Mouse (Mus musculus) cerebellum, postnatal 10 days (tissue): Measurements from ENCODE around the gene Npw.

Experiments used
- DNase-seq, 2 experiments: peaks; one replicate each; pipeline ENCODE4 v3.0.0; 2021; ENCODE audit warnings: mixed read lengths in 2 of 2

Npw gene

DNA sequence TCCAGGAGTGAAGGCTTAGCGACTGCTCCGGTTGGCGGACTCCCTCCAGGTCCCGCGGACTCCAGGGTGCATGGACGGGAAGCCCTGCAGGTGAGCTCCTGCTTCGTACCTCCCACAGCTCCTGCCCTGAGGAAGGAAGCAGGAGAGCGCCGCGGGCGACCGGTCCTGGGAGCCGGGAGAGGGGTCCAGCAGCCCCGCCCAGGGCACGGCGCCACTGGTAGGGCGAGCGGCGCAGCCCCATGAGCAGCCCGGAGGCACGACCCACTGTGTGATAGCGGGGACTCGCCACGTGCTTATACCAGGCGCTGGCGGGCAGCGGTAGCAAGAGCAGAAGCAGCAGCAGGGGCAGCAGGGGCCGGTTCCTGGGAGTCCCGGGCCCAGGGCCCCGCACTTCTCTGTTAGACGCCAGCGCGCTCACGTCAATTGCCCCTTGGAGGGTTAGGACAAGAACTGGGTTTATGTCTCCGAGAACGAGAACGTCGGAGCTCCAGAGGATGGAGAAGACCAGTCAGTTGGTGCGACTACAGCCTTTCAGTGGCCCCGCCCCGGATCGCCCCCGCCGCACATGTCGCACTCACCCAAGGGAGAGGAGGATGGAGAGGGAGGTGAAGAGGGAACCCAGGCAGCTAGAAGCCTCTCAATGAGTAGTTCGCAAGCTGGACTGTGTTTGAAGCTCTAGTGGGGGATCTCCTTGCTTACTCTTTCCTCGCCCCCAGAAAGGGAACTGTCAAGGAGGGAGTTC, at the start of gene Npw:
TSS of gene Npw (minus strand) at position 441 of the 742 bp plus-strand sequence.
- DNase-seq = no peak

DNA sequence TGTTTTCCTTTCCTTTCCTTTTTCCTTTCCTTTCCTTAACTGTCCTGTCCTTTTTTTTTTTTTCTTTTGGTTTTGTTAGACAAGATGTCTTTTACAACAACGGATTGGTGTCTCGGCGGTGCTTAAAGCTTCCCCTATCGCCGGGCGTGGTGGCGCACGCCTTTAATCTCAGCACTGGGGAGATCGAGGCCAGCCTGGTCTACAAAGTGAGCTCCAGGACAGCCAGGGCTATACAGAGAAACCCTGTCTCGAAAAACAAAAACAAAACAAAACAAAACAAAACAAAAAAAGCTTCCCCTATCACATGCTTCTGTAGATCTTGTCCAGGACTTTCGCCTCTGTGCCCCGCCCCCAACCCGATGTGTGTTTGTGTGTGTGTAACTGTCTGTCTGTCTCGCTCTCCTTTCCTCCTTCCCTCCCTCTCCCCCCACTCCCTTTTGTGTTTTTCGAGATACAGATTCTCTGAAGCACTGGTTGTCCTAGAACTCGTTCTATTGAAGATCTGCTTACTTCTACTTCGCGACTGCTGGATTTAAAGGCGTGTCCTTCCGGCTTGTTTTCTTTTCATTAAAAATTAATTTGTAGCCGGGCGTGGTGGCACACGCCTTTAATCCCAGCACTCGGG, 49.7 kb upstream of the Npw start:
- DNase-seq = no peak

DNA sequence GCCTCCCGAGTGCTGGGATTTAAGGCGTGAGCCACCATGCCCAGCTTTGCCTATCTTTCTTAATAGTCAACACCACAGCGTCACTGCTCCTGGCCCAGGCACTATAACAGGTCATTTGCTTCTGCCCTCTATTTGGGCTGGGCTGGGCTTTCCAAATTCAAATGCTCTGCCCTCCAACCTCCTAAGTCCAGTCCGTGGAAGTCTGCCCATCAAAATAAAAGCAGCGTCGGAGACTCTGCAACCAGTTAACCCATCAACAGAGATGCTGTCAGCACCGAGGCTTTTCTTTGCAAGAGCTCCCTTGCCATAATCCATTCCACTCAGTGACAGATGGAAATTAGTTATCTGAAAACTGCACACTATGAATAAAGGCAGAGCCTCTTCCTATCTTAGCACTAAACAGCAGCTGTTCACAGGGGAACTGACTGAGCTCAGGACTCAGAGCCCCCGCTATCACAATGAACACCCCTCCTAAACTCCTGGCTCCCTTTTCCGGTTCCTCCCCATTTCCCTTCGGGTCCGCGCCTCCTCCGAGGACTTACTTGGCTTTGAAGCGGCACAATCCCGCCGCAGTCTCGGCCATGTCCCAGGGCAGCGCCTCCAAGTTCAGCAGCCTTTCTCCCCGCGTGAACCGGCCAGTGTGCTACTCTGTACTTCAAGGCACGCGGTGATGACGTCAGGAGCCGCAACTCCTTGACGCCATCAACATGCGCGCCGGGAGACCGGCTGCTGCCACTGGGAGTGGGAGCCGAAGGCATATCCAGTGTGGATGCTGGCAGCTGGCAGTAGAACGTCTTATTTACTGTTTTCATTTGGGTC, 48.9 kb upstream of the Npw start, which contains the start of gene Tbl3:
TSS of gene Tbl3 (minus strand) at position 679 of the 819 bp plus-strand sequence.
- peak; percentile 98 for DNase-seq

- DNase-seq = no peak
Observed at GRCm38 (mm10) chr17:24705821-24706220, 47.6 kb upstream of the Npw start.

DNA sequence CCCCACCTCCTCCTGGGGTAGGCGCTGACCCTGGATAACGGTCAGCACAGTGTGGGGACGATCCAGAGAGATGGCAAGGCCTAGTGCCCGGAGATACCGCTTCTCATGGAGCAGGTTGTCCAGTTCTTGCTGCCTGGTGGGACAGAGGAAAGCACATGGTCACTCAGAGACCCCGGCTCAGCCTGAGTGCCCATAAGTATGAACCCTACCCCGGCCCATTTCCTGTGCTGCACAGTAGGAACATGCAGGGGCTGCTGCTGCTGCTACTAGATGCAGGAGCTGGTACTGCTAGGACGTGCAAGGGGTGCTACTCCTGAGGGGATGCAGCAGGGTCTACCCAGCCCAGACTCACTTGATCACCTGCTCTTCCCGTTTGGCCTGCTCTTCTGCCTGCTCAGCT, 43.0 kb upstream of the Npw start:
- no peak for DNase-seq

DNA sequence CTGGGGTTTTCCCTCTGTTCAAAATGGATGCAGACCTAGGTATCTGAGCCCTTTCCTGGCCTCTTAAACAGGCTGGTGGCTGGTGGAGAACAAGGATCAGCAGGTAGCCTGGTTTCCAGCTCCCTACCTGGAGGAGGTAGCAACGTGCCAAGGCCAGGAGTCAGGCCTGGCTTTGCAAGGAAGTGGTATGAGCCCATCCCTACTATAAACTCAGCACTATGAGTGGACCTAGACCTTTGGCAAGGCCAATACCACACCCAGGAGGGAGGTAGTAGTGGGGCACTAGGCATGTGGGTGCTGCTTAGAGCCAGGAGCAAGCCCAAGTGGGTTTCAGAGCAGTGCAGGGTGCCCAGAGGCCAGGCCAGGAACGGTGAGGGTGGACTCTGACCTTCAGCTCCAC, 41.2 kb upstream of the Npw start:
- no peak for DNase-seq

DNA sequence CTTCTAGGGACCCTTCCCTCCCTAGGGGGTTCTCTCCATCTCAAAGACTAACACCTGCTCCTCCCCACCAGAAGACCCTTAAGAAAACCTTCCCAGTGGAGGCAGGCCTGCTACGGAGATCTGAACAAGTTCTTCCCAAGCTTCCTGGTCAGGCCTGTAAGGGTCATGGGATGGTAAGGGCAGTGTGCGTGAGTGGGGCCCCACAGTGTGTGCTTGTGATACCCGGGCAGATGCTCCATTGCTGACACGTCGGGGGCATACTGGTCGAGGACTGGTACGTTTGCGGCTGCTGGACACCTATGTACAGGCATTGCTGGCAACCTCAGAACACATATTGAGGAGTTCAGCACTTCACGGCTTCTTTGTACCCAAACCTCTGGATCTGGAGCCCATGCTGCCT, 40.5 kb upstream of the Npw start:
- no peak for DNase-seq

DNA sequence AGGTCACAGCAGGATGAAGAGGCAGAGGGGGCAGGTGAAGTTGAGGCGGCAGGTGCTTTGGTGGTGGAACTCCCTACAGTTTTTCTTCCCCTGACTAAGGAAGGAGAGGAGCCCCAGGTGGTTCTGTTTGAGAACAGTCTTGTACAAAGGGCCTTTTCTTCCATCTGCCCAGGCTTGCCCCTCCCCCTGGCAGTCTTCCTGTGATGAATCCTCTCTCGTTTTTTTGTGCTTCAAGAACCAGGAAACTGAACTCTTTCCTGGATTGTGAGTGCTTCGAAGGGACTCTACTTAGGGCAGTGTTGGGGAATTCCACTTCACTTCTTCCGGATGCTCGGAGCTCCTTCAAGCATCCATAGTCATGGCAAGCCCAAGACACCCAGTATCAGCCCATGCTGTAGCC, 39.7 kb upstream of the Npw start:
- DNase-seq = no peak

GRCm38 (mm10) chr17:24696011-24696697, 37.9 kb upstream of the Npw start, which contains the start of the genes Gfer and Noxo1:
Gene Gfer, minus strand, starts transcription at chr17:24696156.
Gene Noxo1, plus strand, starts transcription at chr17:24696234.
- peak; percentile 93 to 96 for DNase-seq

- no peak for DNase-seq
Observed at GRCm38 (mm10) chr17:24695326-24696010, 37.2 kb upstream of the Npw start.

- DNase-seq = no peak
Observed at GRCm38 (mm10) chr17:24692385-24692784, 34.1 kb upstream of the Npw start.

DNA sequence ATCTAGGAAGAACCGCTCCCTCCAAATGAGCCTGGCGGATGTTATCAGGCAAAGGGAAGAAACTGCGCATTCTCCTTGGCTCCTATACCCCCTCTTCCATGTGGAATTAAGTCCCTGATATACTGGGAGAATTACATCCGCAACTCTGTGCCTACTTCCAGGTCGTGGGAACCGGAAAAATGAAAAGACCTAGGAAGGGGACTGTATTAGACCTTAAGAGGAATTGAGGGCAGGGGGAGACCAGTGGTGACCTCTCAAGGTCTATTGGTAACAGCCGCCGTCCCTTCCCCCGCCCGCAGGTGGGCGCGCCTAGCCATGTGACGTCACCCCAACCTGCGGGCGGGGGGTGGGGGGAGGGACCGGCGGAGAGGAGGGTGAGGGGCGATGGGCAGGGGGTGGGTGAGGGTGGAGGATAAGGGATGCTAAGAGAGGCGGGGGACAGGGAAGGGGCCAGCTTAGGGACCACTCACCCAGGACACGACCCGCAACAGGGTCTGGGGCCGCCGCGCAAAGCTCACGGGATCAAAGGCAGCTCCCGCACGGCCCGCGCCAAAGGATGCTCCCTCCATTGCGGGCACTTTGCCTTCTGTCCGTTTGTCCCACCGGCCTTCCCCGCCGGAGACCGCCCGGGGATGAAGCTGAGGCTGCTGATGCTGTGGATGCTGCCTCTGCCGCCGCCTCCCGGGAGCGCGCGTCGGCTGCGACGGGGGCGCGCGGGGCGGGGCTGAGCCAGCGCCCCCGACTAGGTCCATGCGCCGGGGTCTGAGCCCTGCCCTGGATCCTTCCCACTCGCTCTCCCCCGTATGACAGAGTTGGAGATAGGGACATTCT, 31.2 kb upstream of the Npw start, which contains the start of gene Syngr3:
TSS of gene Syngr3 (minus strand) at position 705 of the 831 bp plus-strand sequence.
- peak; percentile 84 to 85 for DNase-seq

DNA sequence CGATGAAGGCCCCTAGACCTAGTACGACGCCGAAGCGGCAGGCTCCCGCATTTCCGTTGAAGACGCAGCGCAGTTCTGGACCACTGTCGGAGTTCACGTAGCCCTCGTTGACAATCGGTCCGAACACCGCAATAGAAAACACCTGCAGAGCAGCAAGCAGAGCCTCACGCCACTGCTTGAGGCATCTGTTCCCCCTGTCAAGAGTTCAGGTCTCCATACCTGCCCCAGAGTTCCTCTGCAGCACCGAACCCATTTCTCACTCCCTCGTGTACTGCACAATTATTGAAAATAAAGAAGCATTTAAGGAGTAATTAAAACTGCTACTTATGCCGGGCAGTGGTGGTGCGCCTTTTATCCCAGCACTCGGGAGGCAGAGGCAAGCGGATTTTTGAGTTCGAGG, 29.3 kb upstream of the Npw start:
- no peak for DNase-seq

DNA sequence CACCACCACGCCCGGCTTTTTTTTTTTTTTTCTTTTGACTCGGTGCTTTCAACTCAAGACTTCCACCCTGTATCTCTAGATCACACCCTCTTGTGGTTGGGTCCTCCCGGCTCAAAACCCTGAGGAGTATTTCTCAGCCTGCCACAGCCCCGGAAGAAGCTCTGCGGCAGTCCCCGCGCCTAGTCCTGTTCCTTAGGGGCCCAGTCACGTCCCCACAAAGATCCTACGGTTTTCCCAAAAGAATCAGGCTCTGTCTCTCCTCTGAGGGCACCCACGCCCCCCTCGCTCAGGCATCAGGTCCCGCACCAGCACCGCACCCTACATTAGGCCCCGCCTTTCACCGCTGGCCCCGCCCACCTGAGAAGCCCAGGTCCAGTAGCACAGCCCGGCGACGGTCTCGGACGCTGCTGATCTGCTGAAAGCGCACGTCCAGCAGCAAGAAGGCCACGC, 28.9 kb upstream of the Npw start:
- DNase-seq = peak; percentile 54 to 58

DNA sequence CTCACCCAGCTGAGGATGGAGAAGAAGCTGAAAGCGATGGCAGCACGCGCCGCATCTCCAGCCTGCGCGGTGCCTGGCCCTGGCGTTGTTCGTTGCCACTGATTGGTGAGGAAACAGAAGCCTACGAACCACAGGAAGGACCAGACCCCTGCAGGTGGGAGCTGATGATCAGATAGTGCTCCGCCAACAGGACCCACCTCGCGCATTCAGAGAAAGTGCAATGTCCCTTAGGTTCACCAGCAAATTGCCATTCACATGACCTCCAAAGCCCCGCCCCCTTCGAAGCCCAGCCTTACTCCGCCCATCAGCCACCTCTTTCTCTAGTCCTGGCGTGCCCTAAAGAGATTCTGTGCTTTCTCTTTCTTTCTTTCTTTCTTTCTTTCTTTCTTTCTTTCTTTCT, 28.3 kb upstream of the Npw start:
- peak; percentile 50 to 52 for DNase-seq

GRCm38 (mm10) chr17:24677500-24678080, 19.3 kb upstream of the Npw start:
- no peak for DNase-seq

GRCm38 (mm10) chr17:24676877-24677276, 18.6 kb upstream of the Npw start:
- no peak for DNase-seq

- peak; percentile 83 to 87 for DNase-seq
Observed at GRCm38 (mm10) chr17:24676187-24676586, 17.9 kb upstream of the Npw start.

GRCm38 (mm10) chr17:24674277-24674676, 16.0 kb upstream of the Npw start:
- no peak for DNase-seq

DNA sequence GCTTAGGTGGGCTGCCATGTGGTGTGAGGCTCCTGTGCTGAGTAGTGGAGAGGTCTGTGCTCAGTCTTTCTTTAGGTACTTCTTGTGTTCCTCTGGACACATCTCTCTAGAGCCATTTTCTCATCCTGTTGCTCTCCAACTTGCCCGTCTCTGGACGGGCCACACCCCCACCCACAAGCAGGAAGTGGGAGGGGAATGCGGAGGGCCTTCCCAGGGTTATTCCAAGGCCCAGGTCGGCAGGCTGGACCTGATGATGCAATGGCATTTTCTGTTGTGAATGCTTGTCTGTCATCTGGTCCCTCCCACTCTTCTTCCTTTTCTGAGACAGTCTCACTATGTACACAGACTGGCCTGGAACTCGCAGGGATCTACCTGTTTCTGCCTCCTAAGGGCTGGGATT, 13.9 kb upstream of the Npw start:
- no peak for DNase-seq

GRCm38 (mm10) chr17:24671346-24671745, 13.1 kb upstream of the Npw start:
- DNase-seq = no peak
